Mouse (Mus musculus): ENCODE measurements at regions not wholly inside any gene's neighbourhood (a gene's known extent, or its start where the extent isn't known, plus 50 kb on each side); places are given as distances from the start of the nearest gene placed in this dataset.

DNA sequence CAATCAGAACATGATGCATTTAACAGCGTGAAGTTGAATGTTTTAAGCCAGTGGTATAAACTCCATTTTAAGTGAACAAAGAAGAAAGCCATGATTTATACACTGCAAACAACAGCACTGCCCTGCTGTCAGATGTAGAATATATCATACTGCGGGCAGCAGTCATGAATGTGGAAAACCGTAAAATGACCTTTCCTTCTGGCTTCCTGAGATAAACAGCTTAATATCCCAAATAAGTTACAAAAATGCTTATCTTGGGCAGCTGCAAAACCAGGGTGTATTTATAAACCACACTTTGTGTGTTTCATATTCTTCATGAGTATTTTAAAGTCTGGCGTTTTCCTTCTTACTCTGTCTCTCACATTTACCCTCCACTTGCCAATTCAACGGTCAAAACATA, 56.1 kb upstream of the Trpc6 start:
- TF ChIP-seq GATA1 (IDR thresholded peaks at IDR 0.05; ENCODE audit: borderline replicate concordance, low read length) (peak; percentile 50; the same call in 1 of the 3 replicates), FLI1 (IDR thresholded peaks at IDR 0.05; ENCODE audit: low read length) (no peak)
